Mouse (Mus musculus) brain, embryonic 14.5 days (tissue): Measurements from ENCODE around the gene Wdfy2.

Experiments
- CTCF ChIP-seq: fragments of 200-500 bp; IDR thresholded peaks from 2 replicates; pipeline ENCODE4 v1.5.1; 2012; ENCODE audit warnings: inconsistent platforms, mild to moderate bottlenecking, moderate library complexity, borderline replicate concordance; ENCODE audit not compliant: insufficient read depth, insufficient read length; ENCODE audit errors: extremely low read depth
- POLR2A ChIP-seq: fragments of 200-500 bp; IDR thresholded peaks from 2 replicates; pipeline ENCODE4 v1.6.1; 2012; ENCODE audit warnings: mild to moderate bottlenecking, inconsistent platforms, borderline replicate concordance; ENCODE audit not compliant: poor library complexity, insufficient read depth, insufficient read length, severe bottlenecking; ENCODE audit errors: extremely low read depth

DNA sequence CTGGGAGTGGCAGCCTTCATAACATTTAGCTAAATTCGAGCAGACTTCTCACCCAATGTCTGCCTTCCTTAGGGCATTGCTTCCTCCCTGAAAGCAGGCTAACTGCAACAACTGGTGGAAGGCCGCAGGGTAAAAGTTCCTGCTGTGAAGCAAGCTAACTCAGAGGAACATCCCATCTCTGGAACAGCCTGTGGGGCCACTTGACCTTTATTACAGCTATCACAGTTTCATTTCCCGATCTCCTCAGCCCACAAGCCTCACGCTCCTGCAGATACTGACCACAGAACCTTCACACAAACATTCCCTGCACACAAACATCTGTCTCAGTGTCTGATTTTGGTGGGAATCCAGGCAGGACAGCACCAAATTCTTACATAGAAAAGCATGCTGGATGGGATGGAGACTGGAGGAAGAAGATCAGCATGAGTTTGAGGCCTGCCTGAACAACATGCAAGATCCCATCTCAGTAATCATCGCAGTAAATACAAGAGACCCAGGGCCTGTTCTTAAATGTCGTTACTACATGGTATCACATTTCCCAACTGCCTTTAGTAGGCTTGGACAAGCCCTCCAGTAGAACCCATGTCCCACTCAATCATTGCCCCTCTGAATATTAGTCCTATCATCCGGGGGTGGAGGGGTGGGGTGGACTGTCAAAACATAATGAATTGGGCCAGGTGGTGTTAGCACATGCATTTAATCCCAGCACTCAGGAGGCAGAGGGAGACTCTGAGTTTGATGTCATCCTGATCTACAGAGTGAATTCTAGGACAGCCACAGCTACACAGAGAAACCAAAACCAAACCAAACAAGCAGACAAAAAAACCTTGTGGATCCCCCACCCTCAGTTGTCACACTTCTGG lies 28.6 kb upstream of the Wdfy2 start:
- TF ChIP-seq CTCF = no peak
- TF ChIP-seq POLR2A = no peak
